Mouse (Mus musculus) liver, adult 2 months (tissue): ENCODE data around the gene C7.

Source experiments
- CTCF ChIP-seq: fragments of 200-500 bp; IDR thresholded peaks from 2 replicates; pipeline ENCODE4 v1.5.1; 2011; ENCODE audit warnings: low read depth, low read length, control low read depth
- POLR2A ChIP-seq: fragments of 200-500 bp; IDR thresholded peaks from 2 replicates; pipeline ENCODE4 v1.6.1; 2011; ENCODE audit warnings: low read length, control low read depth; ENCODE audit not compliant: insufficient read depth; ENCODE audit errors: extremely low read depth

DNA sequence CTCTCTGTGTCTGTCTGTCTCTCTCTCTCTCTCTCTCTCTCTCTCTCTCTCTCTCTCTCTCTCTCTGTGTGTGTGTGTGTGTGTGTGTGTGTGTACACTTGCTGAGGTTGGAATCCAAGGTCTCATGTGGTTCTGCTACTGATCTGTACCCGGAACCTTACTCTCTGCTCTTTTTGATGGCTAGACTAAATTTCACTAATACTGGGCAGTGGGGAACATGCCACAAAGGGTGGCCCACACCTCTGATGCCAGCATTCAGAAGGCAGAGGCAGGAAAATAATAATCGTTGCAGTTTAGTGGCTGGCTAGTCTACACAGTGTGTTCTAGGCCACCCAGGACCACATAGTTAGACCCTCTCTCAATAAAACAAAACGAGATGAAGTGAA, 45.1 kb upstream of the C7 start:
- TF ChIP-seq POLR2A, result no peak
- TF ChIP-seq CTCF, result no peak
